Mouse (Mus musculus): ENCODE measurements around the gene Tbc1d13.
"Not testable (repeated sequence)": the region's sequence is repeated elsewhere in the genome, so short reads cannot be mapped to it uniquely, and the experiment has no call there.

The Tbc1d13 gene

GRCm38 (mm10) chr2:30128789-30129188 is 4.8 kb upstream of the Tbc1d13 start:
- DNase-seq (ENCODE audit: low read depth, low spot score) = peak; percentile 74

- no peak for DNase-seq (ENCODE audit: low read depth, low spot score)
These were observed 3.4 kb upstream of the Tbc1d13 start for GRCm38 (mm10) chr2:30130156-30130555.

GRCm38 (mm10) chr2:30131240-30131639 is 2.3 kb upstream of the Tbc1d13 start:
- not testable (repeated sequence) for DNase-seq (ENCODE audit: low read depth, low spot score)

- no peak for DNase-seq (ENCODE audit: low read depth, low spot score)
These were observed 539 bp upstream of the Tbc1d13 start for GRCm38 (mm10) chr2:30132801-30133612.

- DNase-seq (ENCODE audit: low read depth, low spot score) = no peak
These were observed 799 bp downstream of the Tbc1d13 start for GRCm38 (mm10) chr2:30134378-30134711.

- DNase-seq (ENCODE audit: low read depth, low spot score) = no peak
These were observed 1.5 kb downstream of the Tbc1d13 start for GRCm38 (mm10) chr2:30134928-30135620.

- DNase-seq (ENCODE audit: low read depth, low spot score) = no peak
These were observed 2.9 kb downstream of the Tbc1d13 start for GRCm38 (mm10) chr2:30136458-30136857.

- DNase-seq (ENCODE audit: low read depth, low spot score) = not testable (repeated sequence)
These were observed 6.5 kb downstream of the Tbc1d13 start for GRCm38 (mm10) chr2:30140021-30140420.

GRCm38 (mm10) chr2:30144436-30144835 is 10.9 kb downstream of the Tbc1d13 start:
- DNase-seq (ENCODE audit: low read depth, low spot score) = no peak

- DNase-seq (ENCODE audit: low read depth, low spot score) = no peak
These were observed 13.9 kb downstream of the Tbc1d13 start for GRCm38 (mm10) chr2:30147466-30147865.

GRCm38 (mm10) chr2:30151840-30152239 is 18.3 kb downstream of the Tbc1d13 start:
- no peak for DNase-seq (ENCODE audit: low read depth, low spot score)

- no peak for DNase-seq (ENCODE audit: low read depth, low spot score)
These were observed 19.1 kb downstream of the Tbc1d13 start for GRCm38 (mm10) chr2:30152616-30153015.

GRCm38 (mm10) chr2:30159871-30160270 is 26.3 kb downstream of the Tbc1d13 start:
- not testable (repeated sequence) for DNase-seq (ENCODE audit: low read depth, low spot score)

GRCm38 (mm10) chr2:30161809-30162208 is 28.3 kb downstream of the Tbc1d13 start:
- DNase-seq (ENCODE audit: low read depth, low spot score) = peak; percentile 76

- no peak for DNase-seq (ENCODE audit: low read depth, low spot score)
These were observed 30.9 kb downstream of the Tbc1d13 start for GRCm38 (mm10) chr2:30164340-30164932.

GRCm38 (mm10) chr2:30166677-30167076 is 33.1 kb downstream of the Tbc1d13 start:
- peak; percentile 42 for DNase-seq (ENCODE audit: low read depth, low spot score)

GRCm38 (mm10) chr2:30171371-30171996 is 37.9 kb downstream of the Tbc1d13 start, which contains the start of gene Endog:
Endog (plus strand) TSS chr2:30171493.
- peak; percentile 89 for DNase-seq (ENCODE audit: low read depth, low spot score)

- no peak for DNase-seq (ENCODE audit: low read depth, low spot score)
These were observed 38.4 kb downstream of the Tbc1d13 start for GRCm38 (mm10) chr2:30171997-30172382.

- DNase-seq (ENCODE audit: low read depth, low spot score) = no peak
These were observed 40.1 kb downstream of the Tbc1d13 start for GRCm38 (mm10) chr2:30173541-30174240.

- DNase-seq (ENCODE audit: low read depth, low spot score) = peak; percentile 30
These were observed 42.4 kb downstream of the Tbc1d13 start for GRCm38 (mm10) chr2:30175897-30176296.

- DNase-seq (ENCODE audit: low read depth, low spot score) = no peak
These were observed 43.0 kb downstream of the Tbc1d13 start for GRCm38 (mm10) chr2:30176561-30176960.
